Mouse (Mus musculus): Measurements from ENCODE around the gene Tert. TPM values are rescaled to one million over a fixed set of nuclear protein-coding genes. Genes with fewer than 3 reads are reported as not detected.

The Tert gene
- polyA plus RNA-seq, 1 experiment from 2014 or later, result 4.2 TPM

- WGBS, result 91% methylated on average over 3 of the region's 3 CpGs
- Histone ChIP-seq H3K9me3 (ENCODE audit: control insufficient read depth, low read length) (no peaks in the 10 kb centered on the region), H3K9ac (replicated peaks; ENCODE audit: low read length) (no peak overlapping the region), H3K36me3 (ENCODE audit: control insufficient read depth, insufficient read depth, low read length) (no peaks in the 10 kb centered on the region), H3K4me2 (ENCODE audit: low read length) (no peak overlapping the region), H3K27me3 (ENCODE audit: control insufficient read depth, insufficient read depth, low read length) (no peaks in the 10 kb centered on the region), H3K27ac (replicated peaks; ENCODE audit: low read depth, low read length) (no peak overlapping the region), H3K4me1 (ENCODE audit: control insufficient read depth, insufficient read depth, low read length) (no peaks in the 10 kb centered on the region), H3K4me3 (replicated peaks; ENCODE audit: low read depth, low read length) (no peak overlapping the region)
- DNase-seq (no peak), ATAC-seq (ENCODE audit: low FRiP score, low TSS enrichment) (no peak)
Observed at GRCm38 (mm10) chr13:73696529-73696928, 69.8 kb downstream of the Tert start.

Other genes starting within 250 kb of the Tert start
- gene Lpcat1, start 159.7 kb upstream of the Tert start, polyA plus RNA-seq (2014; fragmentation: Nextera tagmentation; extraction: Ambion mirVana), result 74.4 and 76.9 TPM in 2 replicates
- gene Slc6a3, start 90.2 kb upstream of the Tert start, polyA plus RNA-seq (2014; fragmentation: Nextera tagmentation; extraction: Ambion mirVana), result 8.1 and 8.5 TPM in 2 replicates
- 139 and 140 TPM in 2 replicates for gene Clptm1l, start 22.9 kb upstream of the Tert start, polyA plus RNA-seq (2014; fragmentation: Nextera tagmentation; extraction: Ambion mirVana)
- gene Slc6a18, start 51.1 kb downstream of the Tert start, polyA plus RNA-seq (2014; fragmentation: Nextera tagmentation; extraction: Ambion mirVana), result not detected in 2 replicates
- 0.18 and 0.19 TPM in 2 replicates for gene Slc6a19, start 78.0 kb downstream of the Tert start, polyA plus RNA-seq (2014; fragmentation: Nextera tagmentation; extraction: Ambion mirVana)
- 7.0 and 12.6 TPM in 2 replicates for gene Slc12a7, start 106.2 kb downstream of the Tert start, polyA plus RNA-seq (2014; fragmentation: Nextera tagmentation; extraction: Ambion mirVana)
- gene Nkd2, start 220.7 kb downstream of the Tert start, polyA plus RNA-seq (2014; fragmentation: Nextera tagmentation; extraction: Ambion mirVana), result 11.1 and 12.6 TPM in 2 replicates